Mouse (Mus musculus): ENCODE measurements around the gene Aldh1l1. TPM values are rescaled to one million over a fixed set of nuclear protein-coding genes. Genes with fewer than 3 reads are reported as not detected.
A peak's percentile ranks its signal among the peaks of the same experiment; 100 is the strongest.

Gene Aldh1l1
- total and polyA plus RNA-seq, 2 experiments: 897 to 1,237 TPM

GRCm38 (mm10) chr6:90621584-90621890 lies 135.3 kb downstream of the Aldh1l1 start:
- WGBS: 46% methylated on average over 6 of the region's 6 CpGs
- no peaks in the 10 kb centered on the region for H3K27me3 ChIP-seq (ENCODE audit: control insufficient read depth, insufficient read depth, low read length)
- no peak for TF ChIP-seq CTCF (IDR thresholded peaks at IDR 0.05; ENCODE audit: low read depth, low read length)
- TF ChIP-seq POLR2A (IDR thresholded peaks at IDR 0.05; ENCODE audit: extremely low read depth, insufficient read depth, low read length): no peak
- no peak overlapping the region for H3K27ac ChIP-seq (replicated peaks; ENCODE audit: insufficient read depth, low read depth, low read length)
- H3K36me3 ChIP-seq (ENCODE audit: control insufficient read depth, insufficient read depth, low read length): no peaks in the 10 kb centered on the region
- no peak overlapping the region for H3K4me3 ChIP-seq (ENCODE audit: insufficient read depth, low read depth, low read length)
- no peak overlapping the region for H3K9ac ChIP-seq (ENCODE audit: low read depth, low read length)
- peaks cover 7% of the 10 kb centered on the region; the same call in 1 of the 2 replicates for H3K4me1 ChIP-seq (ENCODE audit: control insufficient read depth, insufficient read depth, low read length)
- H3K79me2 ChIP-seq (ENCODE audit: control insufficient read depth, insufficient read depth, low read length): no peaks in the 10 kb centered on the region
- DNase-seq (ENCODE audit: extremely low read depth, low read depth, low spot score): no peak

GRCm38 (mm10) chr6:90622758-90623455 lies 136.7 kb downstream of the Aldh1l1 start:
- Histone ChIP-seq H3K79me2 (ENCODE audit: control insufficient read depth, insufficient read depth, low read length) (no peaks in the 10 kb centered on the region), H3K36me3 (ENCODE audit: control insufficient read depth, insufficient read depth, low read length) (no peaks in the 10 kb centered on the region), H3K4me3 (ENCODE audit: insufficient read depth, low read depth, low read length) (no peak overlapping the region), H3K27ac (replicated peaks; ENCODE audit: insufficient read depth, low read depth, low read length) (no peak overlapping the region), H3K4me1 (ENCODE audit: control insufficient read depth, insufficient read depth, low read length) (peaks cover 7% of the 10 kb centered on the region; the same call in 1 of the 2 replicates), H3K9ac (ENCODE audit: low read depth, low read length) (no peak overlapping the region), H3K27me3 (ENCODE audit: control insufficient read depth, insufficient read depth, low read length) (no peaks in the 10 kb centered on the region)
- no peak for DNase-seq (ENCODE audit: extremely low read depth, low read depth, low spot score)
- WGBS: 83% methylated on average over 11 of the region's 11 CpGs
- TF ChIP-seq POLR2A (IDR thresholded peaks at IDR 0.05; ENCODE audit: extremely low read depth, insufficient read depth, low read length) (no peak), CTCF (IDR thresholded peaks at IDR 0.05; ENCODE audit: low read depth, low read length) (no peak)

- no peak for DNase-seq (ENCODE audit: extremely low read depth, low read depth, low spot score)
- Histone ChIP-seq H3K4me1 (ENCODE audit: control insufficient read depth, insufficient read depth, low read length) (peaks cover 7% of the 10 kb centered on the region; the same call in 1 of the 2 replicates), H3K27me3 (ENCODE audit: control insufficient read depth, insufficient read depth, low read length) (no peaks in the 10 kb centered on the region), H3K79me2 (ENCODE audit: control insufficient read depth, insufficient read depth, low read length) (no peaks in the 10 kb centered on the region), H3K36me3 (ENCODE audit: control insufficient read depth, insufficient read depth, low read length) (no peaks in the 10 kb centered on the region), H3K4me3 (ENCODE audit: insufficient read depth, low read depth, low read length) (no peak overlapping the region), H3K27ac (replicated peaks; ENCODE audit: insufficient read depth, low read depth, low read length) (no peak overlapping the region), H3K9ac (ENCODE audit: low read depth, low read length) (no peak overlapping the region)
- TF ChIP-seq POLR2A (IDR thresholded peaks at IDR 0.05; ENCODE audit: extremely low read depth, insufficient read depth, low read length) (no peak), CTCF (IDR thresholded peaks at IDR 0.05; ENCODE audit: low read depth, low read length) (no peak)
- WGBS: 86% methylated on average over 5 of the region's 5 CpGs
These were observed 137.2 kb downstream of the Aldh1l1 start for GRCm38 (mm10) chr6:90623456-90623836.

GRCm38 (mm10) chr6:90624184-90624583 lies 138.0 kb downstream of the Aldh1l1 start:
- Histone ChIP-seq H3K36me3 (ENCODE audit: control insufficient read depth, insufficient read depth, low read length) (no peaks in the 10 kb centered on the region), H3K79me2 (ENCODE audit: control insufficient read depth, insufficient read depth, low read length) (no peaks in the 10 kb centered on the region), H3K27me3 (ENCODE audit: control insufficient read depth, insufficient read depth, low read length) (no peaks in the 10 kb centered on the region), H3K4me3 (ENCODE audit: insufficient read depth, low read depth, low read length) (no peak overlapping the region), H3K9ac (ENCODE audit: low read depth, low read length) (no peak overlapping the region), H3K27ac (replicated peaks; ENCODE audit: insufficient read depth, low read depth, low read length) (no peak overlapping the region), H3K4me1 (ENCODE audit: control insufficient read depth, insufficient read depth, low read length) (peaks cover 1% of the 10 kb centered on the region; the same call in 1 of the 2 replicates)
- TF ChIP-seq POLR2A (IDR thresholded peaks at IDR 0.05; ENCODE audit: extremely low read depth, insufficient read depth, low read length) (no peak), CTCF (IDR thresholded peaks at IDR 0.05; ENCODE audit: low read depth, low read length) (no peak)
- peak; percentile 48 for DNase-seq (ENCODE audit: extremely low read depth, low read depth, low spot score)
- WGBS: 34% methylated on average over 6 of the region's 6 CpGs

GRCm38 (mm10) chr6:90624733-90625132 lies 138.5 kb downstream of the Aldh1l1 start:
- 78% methylated on average over 11 of the region's 11 CpGs for WGBS
- no peak for DNase-seq (ENCODE audit: extremely low read depth, low read depth, low spot score)
- no peak overlapping the region for H3K4me3 ChIP-seq (ENCODE audit: insufficient read depth, low read depth, low read length)
- no peaks in the 10 kb centered on the region for H3K79me2 ChIP-seq (ENCODE audit: control insufficient read depth, insufficient read depth, low read length)
- H3K36me3 ChIP-seq (ENCODE audit: control insufficient read depth, insufficient read depth, low read length): no peaks in the 10 kb centered on the region
- no peak for TF ChIP-seq CTCF (IDR thresholded peaks at IDR 0.05; ENCODE audit: low read depth, low read length)
- H3K4me1 ChIP-seq (ENCODE audit: control insufficient read depth, insufficient read depth, low read length): no peaks in the 10 kb centered on the region
- no peak overlapping the region for H3K27ac ChIP-seq (replicated peaks; ENCODE audit: insufficient read depth, low read depth, low read length)
- H3K9ac ChIP-seq (ENCODE audit: low read depth, low read length): no peak overlapping the region
- no peaks in the 10 kb centered on the region for H3K27me3 ChIP-seq (ENCODE audit: control insufficient read depth, insufficient read depth, low read length)

DNA sequence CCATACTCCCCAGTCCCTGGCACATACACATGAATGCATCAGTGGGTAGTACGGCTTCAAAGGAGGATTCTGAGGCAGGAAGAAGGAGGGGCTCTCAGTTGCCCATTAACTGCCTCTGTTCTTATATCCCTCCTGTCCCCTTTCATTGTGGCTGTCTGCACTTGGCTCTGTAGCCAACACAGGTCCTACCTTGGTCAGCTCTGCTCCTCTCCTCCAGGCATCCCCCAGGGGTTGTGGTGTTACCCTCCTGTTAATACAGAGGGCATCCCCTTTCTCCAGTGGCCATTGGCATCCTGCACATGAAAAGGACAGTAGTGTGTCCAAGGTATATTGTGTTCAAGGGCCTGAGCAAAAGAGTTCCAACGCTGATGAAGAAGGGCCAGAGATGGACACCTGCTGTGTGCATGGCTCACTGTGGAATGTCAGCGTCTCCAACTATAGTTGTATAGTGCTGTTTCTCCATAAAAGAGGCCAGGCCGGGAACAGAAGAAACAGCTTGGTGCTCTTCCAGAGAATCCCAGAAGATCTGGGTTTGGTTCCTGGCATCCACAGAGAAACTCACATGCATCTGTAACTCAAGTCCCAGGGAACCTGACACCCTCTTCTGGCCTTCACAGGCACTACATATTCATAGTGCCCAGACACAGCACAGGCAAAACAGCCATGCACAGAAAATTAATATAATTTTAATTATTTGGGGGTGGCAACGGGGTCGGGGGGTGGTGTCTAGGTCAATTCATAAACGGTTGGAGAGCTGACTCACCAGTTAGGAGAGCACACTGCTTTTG lies 139.2 kb downstream of the Aldh1l1 start:
- Histone ChIP-seq H3K36me3 (ENCODE audit: control insufficient read depth, insufficient read depth, low read length) (no peaks in the 10 kb centered on the region), H3K4me1 (ENCODE audit: control insufficient read depth, insufficient read depth, low read length) (no peaks in the 10 kb centered on the region), H3K79me2 (ENCODE audit: control insufficient read depth, insufficient read depth, low read length) (no peaks in the 10 kb centered on the region), H3K27me3 (ENCODE audit: control insufficient read depth, insufficient read depth, low read length) (no peaks in the 10 kb centered on the region), H3K9ac (ENCODE audit: low read depth, low read length) (no peak overlapping the region), H3K4me3 (ENCODE audit: insufficient read depth, low read depth, low read length) (no peak overlapping the region), H3K27ac (replicated peaks; ENCODE audit: insufficient read depth, low read depth, low read length) (no peak overlapping the region)
- WGBS: 90% methylated on average over 7 of the region's 7 CpGs
- no peak for DNase-seq (ENCODE audit: extremely low read depth, low read depth, low spot score)
- TF ChIP-seq POLR2A (IDR thresholded peaks at IDR 0.05; ENCODE audit: extremely low read depth, insufficient read depth, low read length) (no peak), CTCF (IDR thresholded peaks at IDR 0.05; ENCODE audit: low read depth, low read length) (no peak)

Data from liver, adult 2 months (tissue).